Mouse (Mus musculus) left cerebral cortex, postnatal 14 days (tissue): Measurements from ENCODE around the gene Nt5c1a. TPM values are rescaled to one million over a fixed set of nuclear protein-coding genes. Genes with fewer than 3 reads are reported as not detected.

Source experiments
- DNase-seq, 2 experiments: peaks; one replicate each; pipeline ENCODE4 v3.0.0; 2021 to 2022; ENCODE audit warnings: low spot score in 2 of 2, mixed read lengths in 1 of 2
- intact Hi-C: fragments of 180-260 bp; cut with DNase I; formaldehyde crosslinking; loops from one replicate; pipeline ENCODE4 v1.15.1; 2025
- total RNA-seq, 2 experiments: library from RNA; stranded (reverse); gene quantifications; 2 replicates each; pipeline ENCODE4 v1.2.3; 2021

Nt5c1a gene
- total RNA-seq, 2 experiments from 2014 or later: 10.1 to 11.0 TPM

DNA sequence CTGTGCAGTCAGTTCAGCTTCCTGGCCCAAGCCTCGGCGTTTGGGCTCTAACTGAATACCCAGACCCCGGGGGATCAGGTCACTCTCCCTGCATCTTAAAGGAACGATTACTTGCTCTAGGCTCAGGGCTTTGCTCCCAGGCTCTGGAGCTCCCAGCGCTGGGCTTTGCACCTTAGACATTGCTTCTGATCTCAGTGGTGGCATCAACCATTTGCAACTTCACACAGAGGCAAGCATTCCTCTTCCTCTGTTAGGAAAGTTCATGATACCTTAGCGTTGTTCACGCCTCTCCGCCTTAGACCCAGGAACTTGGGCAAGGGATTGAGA, 753 bp downstream of the Nt5c1a start:
- intact Hi-C loops: loop anchor here (5.0 kb wide), 1 partner anchor 45 kb away; no protein-coding TSS in a partner anchor

DNA sequence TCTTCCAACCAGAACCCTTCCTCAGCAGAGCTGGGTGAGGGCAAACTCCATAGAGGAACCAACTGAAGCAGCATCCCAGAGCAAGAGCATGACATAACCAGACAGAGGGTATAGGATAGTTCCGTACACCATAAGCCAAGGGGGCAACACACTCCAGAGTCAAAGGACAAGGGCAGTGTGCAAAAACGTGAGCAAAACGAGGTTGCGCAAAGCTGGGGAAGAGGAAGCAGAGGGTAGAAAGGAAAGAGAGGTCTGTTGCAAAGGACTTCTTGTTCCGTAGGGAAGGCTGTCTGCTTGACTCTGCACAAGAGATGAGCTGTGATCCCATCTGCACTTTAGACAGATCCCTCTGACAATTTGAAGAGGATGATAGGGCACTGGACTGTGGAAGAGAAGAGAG, 6.0 kb downstream of the Nt5c1a start:
- no peak for DNase-seq
- intact Hi-C loops: no loop called here

More for the DNA sequence above, 753 bp downstream of the Nt5c1a start:
- no peak for DNase-seq

DNA sequence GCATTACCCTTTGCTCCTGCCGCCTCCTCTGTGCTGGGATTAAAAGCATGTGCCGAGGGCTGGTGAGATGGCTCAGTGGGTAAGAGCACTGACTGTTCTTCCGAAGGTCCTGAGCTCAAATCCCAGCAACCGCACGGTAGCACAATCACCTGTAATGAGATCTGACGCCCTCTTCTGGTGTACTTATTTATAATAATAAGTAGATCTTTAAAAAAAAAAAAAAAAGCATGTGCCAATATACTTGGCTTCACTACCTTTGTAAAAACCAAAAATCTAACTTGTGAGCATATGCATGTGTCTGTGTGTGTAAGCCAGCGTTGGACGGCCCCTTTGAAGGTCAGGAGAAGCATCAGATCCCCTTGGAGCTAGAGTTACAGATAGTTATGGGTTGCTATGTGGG, 9.7 kb downstream of the Nt5c1a start:
- intact Hi-C loops: no loop called here
- DNase-seq: no peak

DNA sequence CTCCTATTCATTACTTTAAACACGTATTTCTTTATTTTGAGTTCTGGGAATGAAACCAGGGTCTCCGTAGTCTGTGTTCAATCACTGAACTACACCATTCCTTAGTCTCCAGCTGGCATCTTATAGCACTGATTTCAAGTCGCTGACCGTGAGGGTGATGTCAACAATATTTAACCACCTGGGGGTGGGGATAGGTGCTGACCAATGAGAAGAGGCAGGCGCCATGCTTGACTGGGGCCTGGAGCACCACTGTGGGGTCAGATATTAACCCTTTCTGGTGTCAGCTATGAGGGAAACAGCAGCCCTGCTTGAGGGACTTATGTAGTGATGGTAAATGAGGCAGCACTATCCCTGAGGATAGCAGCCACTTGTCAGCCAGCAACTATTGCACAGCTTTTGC, 10.1 kb downstream of the Nt5c1a start:
- no peak for DNase-seq
- intact Hi-C loops: no loop called here

DNA sequence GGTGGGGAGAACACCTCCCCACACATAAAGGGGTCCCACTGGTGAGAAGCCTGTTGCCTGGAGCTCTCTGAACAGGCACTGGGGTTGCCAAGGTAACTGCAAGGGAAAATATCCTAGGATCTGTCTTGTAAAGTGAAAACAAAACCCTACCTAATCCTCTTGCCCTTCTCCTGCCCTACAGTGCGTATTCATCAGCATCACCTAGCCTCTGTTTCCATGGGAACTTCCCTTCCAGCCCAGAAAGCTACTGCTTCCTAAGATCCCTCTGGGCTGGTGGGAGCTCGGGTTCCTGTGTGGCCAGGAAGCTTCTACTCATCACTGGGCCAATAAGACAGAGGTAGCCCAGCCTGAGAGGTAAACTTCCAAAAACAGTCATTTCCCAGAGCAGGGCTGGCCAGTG, 11.0 kb downstream of the Nt5c1a start:
- intact Hi-C loops: no loop called here
- no peak for DNase-seq

DNA sequence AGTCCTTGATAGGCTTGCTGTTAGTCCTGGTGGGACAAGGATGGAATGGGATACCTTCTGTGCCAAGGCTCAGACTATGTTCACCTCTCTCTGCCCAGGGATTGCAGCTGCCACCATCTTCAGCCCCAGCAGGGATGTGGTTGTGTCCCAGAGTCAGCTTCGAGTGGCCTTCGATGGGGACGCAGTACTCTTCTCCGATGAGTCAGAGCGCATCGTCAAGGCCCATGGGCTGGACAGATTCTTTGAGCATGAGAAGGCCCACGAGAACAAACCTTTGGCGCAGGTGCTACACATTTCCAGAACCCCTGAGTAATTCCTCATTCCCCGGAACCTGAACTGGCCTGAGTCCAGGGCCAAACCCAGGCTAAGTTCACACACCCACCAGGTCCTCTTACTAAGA, 12.7 kb downstream of the Nt5c1a start:
- DNase-seq: no peak
- intact Hi-C loops: no loop called here

DNA sequence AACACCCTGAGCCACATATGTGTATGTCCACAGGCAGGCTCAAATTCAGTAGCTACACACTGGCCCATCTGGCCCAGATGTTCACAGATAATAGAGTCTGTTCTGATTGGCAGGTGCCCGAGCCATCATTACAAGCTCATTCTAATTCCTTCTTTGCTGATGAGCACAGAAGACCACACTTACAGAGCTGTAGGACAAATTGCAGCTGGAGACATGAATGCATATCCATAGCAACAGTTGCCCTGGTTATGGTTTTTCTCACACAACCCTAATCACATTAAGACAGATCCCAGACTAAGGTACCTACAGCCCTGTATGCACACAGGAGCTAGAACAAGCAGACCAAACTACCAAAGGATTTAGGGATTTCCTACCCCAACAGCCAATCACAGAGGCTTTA, 14.1 kb downstream of the Nt5c1a start:
- peak in 1 of 2 experiments; percentile 65 for DNase-seq
- intact Hi-C loops: no loop called here

DNA sequence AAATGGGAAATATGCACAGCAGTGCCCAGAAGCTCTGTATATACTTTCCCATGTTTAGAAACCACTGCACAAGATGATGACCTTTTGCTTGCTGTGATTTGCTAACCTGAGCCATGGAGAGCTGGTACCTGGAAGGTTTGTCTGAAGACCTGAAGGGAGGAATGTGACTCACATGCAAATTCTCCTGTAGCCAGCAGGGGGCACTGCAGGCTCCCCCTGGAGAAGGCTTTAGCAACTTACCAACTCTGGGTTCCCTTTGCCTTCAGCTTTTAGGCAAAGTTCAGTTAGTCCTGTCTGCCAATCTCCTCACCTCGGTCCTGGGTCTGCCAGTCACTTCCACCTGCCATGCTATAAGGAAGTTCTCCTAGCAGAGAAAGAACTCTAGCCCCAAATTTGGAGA, 15.5 kb downstream of the Nt5c1a start:
- intact Hi-C loops: no loop called here

DNA sequence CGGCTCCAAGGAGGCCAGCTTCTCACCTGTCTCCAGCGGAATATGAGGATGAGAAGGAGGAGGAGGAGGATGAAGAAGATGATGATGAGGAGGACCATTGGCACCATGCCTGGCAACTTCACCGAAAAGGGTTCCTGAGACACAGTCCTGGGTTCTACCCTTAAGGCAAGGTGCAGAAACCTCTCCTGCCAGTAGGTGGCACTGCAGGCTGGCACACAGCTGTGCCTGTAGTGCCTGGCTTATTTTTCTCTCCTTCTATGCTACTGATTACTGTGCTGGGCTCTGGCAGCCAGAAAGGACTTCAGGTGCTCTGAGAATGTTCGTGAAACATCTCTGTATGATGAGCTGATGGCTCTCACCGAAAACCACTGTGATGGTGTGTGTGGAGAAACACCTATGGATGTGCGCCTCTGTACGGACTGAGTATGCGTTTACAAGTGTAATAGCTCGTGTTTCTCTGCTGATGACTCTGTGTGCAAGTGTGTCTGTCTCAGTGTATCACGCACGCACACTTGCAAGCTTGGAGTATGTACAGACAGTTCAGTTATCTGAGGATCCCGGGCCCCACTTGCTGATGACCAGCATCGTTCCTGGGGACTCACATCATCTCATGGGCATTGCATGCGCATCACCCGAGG, 18.5 kb downstream of the Nt5c1a start:
- intact Hi-C loops: loop anchor here (2.0 kb wide), 1 partner anchor 35 kb away; no protein-coding TSS in a partner anchor

More for the DNA sequence above, 15.5 kb downstream of the Nt5c1a start:
- peak; percentile 52 to 56 for DNase-seq

DNA sequence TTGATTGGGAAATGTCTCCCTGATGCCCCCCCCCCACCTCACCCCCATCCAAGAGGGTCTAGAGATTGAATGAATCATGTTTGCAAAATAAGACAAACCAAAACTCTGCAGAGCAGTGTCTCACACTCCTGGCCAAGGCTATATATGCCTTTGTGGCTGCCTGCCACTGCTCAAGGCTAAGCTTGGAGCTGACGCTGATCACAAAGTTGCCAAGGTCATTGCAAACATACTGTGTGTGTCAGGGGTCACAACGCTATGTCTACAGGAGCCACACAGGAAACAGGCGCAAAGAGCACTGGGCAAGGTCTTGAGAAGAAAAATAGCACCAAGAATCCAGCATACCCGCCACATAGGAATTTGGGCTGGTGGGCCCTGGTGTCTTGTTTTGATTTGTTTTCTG, 19.3 kb downstream of the Nt5c1a start:
- DNase-seq: no peak
- intact Hi-C loops: no loop called here

More for the DNA sequence above, 18.5 kb downstream of the Nt5c1a start:
- DNase-seq: peak; percentile 74 to 83

DNA sequence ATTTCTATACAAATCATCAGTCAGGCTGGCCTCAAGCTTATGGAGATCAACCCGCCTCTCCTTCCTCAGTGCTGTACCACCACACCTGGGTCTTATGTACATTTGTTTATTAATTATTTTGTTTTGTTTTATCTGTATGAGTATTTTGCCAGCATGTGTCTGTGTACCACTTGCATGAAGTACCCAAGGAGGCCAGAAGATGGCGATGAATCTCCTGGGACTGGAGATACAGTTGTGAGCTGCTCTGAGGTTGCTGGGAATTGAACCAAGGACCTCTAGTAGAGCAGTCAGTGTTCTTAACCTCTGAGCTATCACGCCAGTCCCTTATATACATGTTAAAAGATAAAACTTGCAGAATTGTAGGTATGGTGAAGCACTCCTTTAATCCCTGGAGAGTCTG, 22.0 kb downstream of the Nt5c1a start:
- DNase-seq: no peak
- intact Hi-C loops: no loop called here

DNA sequence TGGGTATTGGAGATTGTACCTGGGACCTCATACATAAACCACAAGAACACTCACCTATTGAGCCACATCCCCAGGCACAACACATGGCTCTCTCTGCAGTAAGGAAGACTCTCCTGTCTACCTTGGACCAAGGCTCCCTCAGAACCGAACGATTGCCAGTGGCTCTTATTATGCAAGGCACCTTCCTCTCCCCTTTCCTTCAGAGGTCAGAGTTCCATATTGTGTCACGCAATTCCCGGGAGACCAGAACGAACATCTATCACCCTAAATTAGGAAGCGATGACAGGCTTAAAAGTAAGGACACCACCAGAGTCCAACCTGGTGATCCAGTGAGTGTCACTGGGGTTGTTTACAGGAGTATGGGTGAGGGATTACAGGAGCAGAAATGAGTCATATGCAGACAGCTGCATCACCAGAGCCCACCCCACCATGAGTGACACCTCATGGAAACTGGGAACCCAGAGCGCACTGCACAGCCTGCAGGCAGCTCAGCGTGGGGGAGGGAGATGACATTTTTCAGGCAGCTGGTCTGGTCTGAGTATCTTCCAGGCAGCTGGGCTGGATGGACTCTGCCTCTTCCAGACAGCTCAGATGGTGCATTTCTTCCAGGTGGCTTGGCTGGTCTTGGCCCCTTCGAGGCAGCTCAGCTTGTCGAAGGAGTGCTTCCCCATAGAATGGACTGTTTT, 24.6 kb downstream of the Nt5c1a start:
- intact Hi-C loops: no loop called here
- DNase-seq: peak in 1 of 2 experiments; percentile 49

DNA sequence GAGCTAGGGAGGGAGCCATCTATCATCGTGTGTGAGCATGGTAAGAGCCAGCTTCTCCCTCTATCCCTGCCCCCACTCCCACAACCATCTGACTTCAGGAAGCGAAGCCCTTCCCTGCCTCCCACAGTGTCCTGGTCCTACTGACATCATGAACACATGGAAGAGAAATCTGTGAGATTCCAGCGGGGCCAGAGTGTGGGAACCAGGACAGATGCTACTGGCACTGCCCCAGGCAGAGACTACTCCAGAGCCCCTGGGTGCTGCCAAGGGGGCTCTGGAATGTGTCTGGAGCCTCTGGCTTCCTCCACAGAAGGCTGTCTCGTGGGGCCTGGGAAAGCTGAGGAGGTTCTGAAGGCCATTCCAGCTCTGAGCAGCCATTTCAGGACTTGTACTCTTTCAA, 26.4 kb downstream of the Nt5c1a start:
- intact Hi-C loops: no loop called here
- no peak for DNase-seq

DNA sequence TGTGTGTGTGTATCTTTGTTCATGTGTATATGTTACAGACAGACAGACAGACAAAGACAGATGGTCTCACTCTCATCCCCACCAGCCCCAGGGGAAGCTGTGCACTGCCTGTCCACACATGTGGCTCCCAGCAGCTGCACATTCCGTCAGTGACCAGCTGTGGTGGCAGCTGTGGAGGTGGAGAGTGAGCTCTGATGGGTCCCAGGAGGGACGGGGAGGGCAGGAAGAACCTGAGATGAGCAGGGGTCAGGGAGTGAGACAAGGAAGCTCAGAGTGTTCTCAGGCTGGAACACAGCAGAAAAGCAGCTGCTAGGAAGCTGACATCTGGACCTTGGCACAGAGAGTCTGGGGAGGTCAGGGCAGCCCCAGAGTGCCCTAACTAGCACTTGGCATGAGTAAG, 27.0 kb downstream of the Nt5c1a start:
- no peak for DNase-seq
- intact Hi-C loops: no loop called here

DNA sequence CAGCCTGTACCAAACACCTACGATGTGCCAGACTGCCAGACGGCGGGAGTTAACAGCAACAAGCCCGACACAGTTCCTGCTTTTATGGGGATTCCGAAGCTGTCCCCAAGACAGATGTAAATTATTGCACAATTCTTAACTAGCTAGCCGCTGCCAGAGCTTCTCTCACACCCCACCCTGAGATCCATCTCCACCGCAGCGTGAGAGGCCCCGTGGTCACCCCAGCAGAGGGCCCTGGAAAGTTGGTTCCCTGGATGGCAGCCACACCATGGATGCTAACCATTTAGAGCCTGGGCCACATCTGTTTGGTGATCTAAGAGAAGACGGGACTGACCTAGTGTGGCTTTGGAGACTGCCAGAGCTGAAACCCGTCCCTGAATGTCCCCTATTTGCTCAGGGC, 27.9 kb downstream of the Nt5c1a start:
- intact Hi-C loops: no loop called here
- DNase-seq: no peak

DNA sequence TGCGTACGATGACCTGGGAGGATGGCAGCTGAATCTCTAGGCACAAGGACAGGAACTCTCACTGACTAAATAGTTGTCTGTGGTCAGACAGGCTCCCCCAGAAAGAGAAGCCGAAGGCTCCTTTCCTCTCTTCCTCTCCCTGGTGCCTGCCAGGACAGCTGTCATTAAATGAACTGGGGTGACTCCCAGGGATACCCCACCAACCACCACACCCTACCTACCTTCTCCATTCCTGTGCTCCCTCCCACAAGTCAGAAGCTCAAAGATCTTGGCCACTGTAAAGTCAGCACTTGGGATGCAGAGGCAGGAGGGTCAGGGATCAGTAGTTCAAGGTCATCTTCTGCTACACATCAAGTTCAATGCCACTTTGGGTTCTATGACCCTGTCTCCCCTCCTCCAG, 31.5 kb downstream of the Nt5c1a start:
- no peak for DNase-seq
- intact Hi-C loops: no loop called here

DNA sequence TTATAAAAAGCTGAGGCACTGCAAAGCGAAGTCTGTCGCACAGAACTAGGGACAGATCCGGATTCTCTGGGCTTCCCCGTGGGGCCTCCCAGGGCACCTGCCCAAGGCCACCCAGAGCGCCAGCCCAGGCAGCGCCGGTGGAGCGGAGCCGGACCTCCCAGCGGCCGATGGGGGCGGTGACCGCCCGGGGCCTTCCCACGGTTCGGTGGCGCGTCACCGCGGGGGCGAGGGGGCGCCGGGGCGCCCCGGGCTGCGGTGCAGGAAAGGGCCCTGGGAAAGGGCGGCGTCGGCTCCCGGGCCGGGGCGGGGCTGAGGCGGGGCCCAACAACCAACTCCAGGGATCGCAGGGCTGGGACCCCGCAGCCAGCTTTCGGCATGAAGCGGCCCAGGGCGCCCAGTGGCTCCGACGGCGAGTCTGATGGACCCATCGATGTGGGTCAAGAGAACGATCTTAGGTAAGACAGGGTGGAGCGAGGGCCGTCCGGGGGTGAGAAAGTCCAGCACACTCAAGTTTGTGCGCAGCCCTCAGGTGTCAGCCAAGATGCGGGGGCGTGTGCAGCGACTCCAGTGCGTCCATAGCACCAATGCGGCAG, 32.3 kb downstream of the Nt5c1a start, which contains the start of gene Heyl:
Gene Heyl, plus strand, starts transcription at position 65 of the 593 bp plus-strand sequence.
- intact Hi-C loops: no loop called here
- DNase-seq: no peak

DNA sequence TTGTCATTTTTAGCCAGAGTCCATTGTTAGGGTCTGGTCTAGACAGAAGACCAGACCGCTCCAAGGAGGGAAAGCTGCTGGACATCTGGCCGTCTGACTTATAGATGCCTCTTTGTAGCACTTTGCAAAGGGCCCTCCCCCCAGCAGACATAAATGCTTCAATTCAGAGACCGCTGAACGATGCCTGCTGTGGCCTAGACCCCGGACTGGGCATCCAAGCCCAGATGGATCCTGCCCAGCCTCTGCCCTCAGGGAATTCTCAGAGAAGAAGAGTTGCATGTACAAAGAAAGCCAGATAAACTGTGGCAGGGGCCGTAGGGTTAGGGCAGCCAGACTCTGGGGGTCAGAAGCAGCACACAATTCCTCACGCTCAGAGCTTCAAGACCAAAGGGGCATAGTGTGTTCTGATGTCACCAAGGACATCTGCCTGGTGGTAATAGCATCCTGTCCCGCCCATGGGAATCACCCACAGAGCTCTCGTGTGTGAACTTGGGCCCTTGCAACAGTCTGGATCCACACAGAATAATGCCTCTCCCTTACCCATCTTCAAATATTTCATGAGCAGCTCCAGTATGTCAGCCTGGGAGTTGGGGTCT, 34.6 kb downstream of the Nt5c1a start:
- intact Hi-C loops: no loop called here
- DNase-seq: no peak

DNA sequence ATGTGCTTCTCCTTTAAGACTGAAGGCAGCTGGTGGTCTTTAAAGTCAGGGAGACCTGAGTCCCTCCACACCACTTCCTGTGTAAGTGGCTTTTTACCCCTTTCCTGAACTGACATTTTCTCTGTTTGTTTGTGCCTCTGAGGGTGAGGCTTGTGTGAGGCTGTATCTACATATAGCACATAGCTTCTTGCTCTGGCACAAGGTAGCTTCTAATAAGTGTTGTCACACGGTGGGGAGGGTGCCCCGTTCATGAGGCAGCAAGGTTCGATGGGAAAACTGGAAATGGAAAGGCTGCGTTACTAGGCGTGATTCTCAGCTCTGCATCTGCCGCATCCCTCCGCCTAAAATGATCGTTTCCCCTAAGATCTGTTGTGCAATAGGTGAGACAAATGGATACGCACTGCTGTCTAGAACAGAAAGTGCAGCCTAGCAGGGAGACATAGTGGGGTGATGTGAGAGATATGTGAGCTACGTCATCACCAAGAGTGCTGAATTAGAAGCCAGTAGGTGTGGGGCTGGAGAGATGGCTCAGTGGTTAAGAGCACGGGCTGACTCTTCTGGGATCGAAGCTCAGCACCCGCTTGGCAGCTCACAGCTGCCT, 35.2 kb downstream of the Nt5c1a start:
- intact Hi-C loops: no loop called here

More for the DNA sequence above, 35.2 kb downstream of the Nt5c1a start:
- DNase-seq: no peak
